ENCODE assay signal across 14 mouse cellular contexts in genomic region chr13:53729848-53730247, GRCm38 (mm10).
"Had no signal": no experiment of that assay in that cellular context is flagged by ENCODE, and none has a peak within 500 bp of the region (broad histone marks: within the 10 kb centered on the region; RNA-seq: fewer than 3 reads in every experiment).

No protein-coding gene starts in this region.

- H3K4me3 ChIP-seq: left cerebral cortex, adult 2 months; liver, embryonic 13.5 days; lung, embryonic 15.5 days; neural tube, embryonic 13.5 days had no signal

- DNase-seq: kidney, adult 2 months; kidney, postnatal 25 days; layer of hippocampus, postnatal 36 days; liver, embryonic 13.5 days; lung, postnatal 10 days; lung, postnatal 36 days; retina, postnatal 1 day; thymus, adult 18-20 months; thymus, postnatal 36 days had no signal

- H3K9ac ChIP-seq: liver, embryonic 13.5 days; lung, embryonic 15.5 days; neural tube, embryonic 13.5 days had no signal

- H3K4me2 ChIP-seq: liver, embryonic 13.5 days; lung, embryonic 15.5 days; neural tube, embryonic 13.5 days had no signal

- H3K27me3 ChIP-seq: liver, embryonic 13.5 days; lung, embryonic 15.5 days; neural tube, embryonic 13.5 days had no signal

- ATAC-seq: intestine, postnatal 0 days had no signal

- H3K27ac ChIP-seq: kidney, postnatal 0 days; left cerebral cortex, adult 2 months; liver, embryonic 13.5 days; lung, embryonic 15.5 days; neural tube, embryonic 13.5 days had no signal

- H3K4me1 ChIP-seq: liver, embryonic 13.5 days; neural tube, embryonic 13.5 days had no signal

- H3K36me3 ChIP-seq: liver, embryonic 13.5 days; lung, embryonic 15.5 days; neural tube, embryonic 13.5 days had no signal

- H3K9me3 ChIP-seq: liver, embryonic 13.5 days; lung, embryonic 15.5 days; neural tube, embryonic 13.5 days had no signal
